9 mouse cellular contexts compared by ENCODE assay signal in genomic region chr13:95017916-95018315, GRCm38 (mm10). TPM values are rescaled to one million over a fixed set of nuclear protein-coding genes. Genes with fewer than 3 reads are reported as not detected.
DNase-seq lines count a peak whose midpoint lies in the region; ATAC-seq and TF ChIP-seq lines count a peak whose summit lies in the region.
"Had no signal": no experiment of that assay in that cellular context is flagged by ENCODE, and none has a peak within 500 bp of the region (broad histone marks: within the 10 kb centered on the region; RNA-seq: fewer than 3 reads in every experiment).

No protein-coding gene starts in this region.

- WGBS in heart, embryonic 12.5 days, result 17% methylated on average over 9 of the region's 9 CpGs
- 11% methylated on average over 9 of the region's 9 CpGs for WGBS in limb, embryonic 10.5 days
- WGBS in midbrain, postnatal 0 days, result 2% methylated on average over 9 of the region's 9 CpGs
- WGBS in stomach, embryonic 15.5 days, result 4% methylated on average over 9 of the region's 9 CpGs

- no peak overlapping the region for H3K27ac ChIP-seq in heart, embryonic 12.5 days (ENCODE audit: poor library complexity, severe bottlenecking)
- H3K27ac ChIP-seq in limb, embryonic 10.5 days, result peak overlapping the region; percentile 62; the same call in 1 of the 2 replicates
- H3K27ac ChIP-seq in midbrain, postnatal 0 days (ENCODE audit: low read depth, low read length), result peak overlapping the region; percentile 51; the same call in 1 of the 2 replicates
- H3K27ac ChIP-seq in stomach, embryonic 15.5 days, result no peak overlapping the region

- H3K4me3 ChIP-seq in heart, embryonic 12.5 days, result no peak overlapping the region
- no peak overlapping the region for H3K4me3 ChIP-seq in limb, embryonic 10.5 days
- H3K4me3 ChIP-seq in midbrain, postnatal 0 days (ENCODE audit: low read depth, low read length), result no peak overlapping the region
- no peak overlapping the region for H3K4me3 ChIP-seq in stomach, embryonic 15.5 days (replicated peaks)
- H3K4me3 ChIP-seq: megakaryocyte, embryonic 14.5 days had no signal

- DNase-seq in heart, adult 11 months, result peak; percentile 87
- peak; percentile 48 for DNase-seq in cerebellum, adult 8-10 months
- peak; percentile 67 for DNase-seq in kidney, adult 18-20 months
- DNase-seq in limb, embryonic 10.5 days (ENCODE audit: low spot score), result peak; percentile 82
- peak; percentile 94 for DNase-seq in midbrain, postnatal 0 days (ENCODE audit: low spot score)

- no peak for ATAC-seq in heart, embryonic 12.5 days (ENCODE audit: insufficient number of reproducible peaks, low FRiP score)
- ATAC-seq in frontal cortex, adult (ENCODE audit: low TSS enrichment), result peak; percentile 55
- peak; percentile 87 for ATAC-seq in midbrain, postnatal 0 days (ENCODE audit: low FRiP score)
- ATAC-seq in stomach, embryonic 15.5 days (ENCODE audit: insufficient read depth, low FRiP score, low read depth), result peak; percentile 58; the same call in 1 of the 2 replicates

- no peaks in the 10 kb centered on the region for H3K9me3 ChIP-seq in heart, embryonic 12.5 days (replicated peaks)
- H3K9me3 ChIP-seq in limb, embryonic 10.5 days (replicated peaks), result no peaks in the 10 kb centered on the region
- H3K9me3 ChIP-seq in midbrain, postnatal 0 days (ENCODE audit: low read length), result no peaks in the 10 kb centered on the region
- H3K9me3 ChIP-seq in stomach, embryonic 15.5 days, result no peaks in the 10 kb centered on the region
- H3K9me3 ChIP-seq: megakaryocyte, embryonic 14.5 days had no signal

- TF ChIP-seq CTCF in midbrain, postnatal 0 days (IDR thresholded peaks at IDR 0.05), result peak; percentile 94

- H3K36me3 ChIP-seq in heart, embryonic 12.5 days, result peaks cover 20% of the 10 kb centered on the region
- H3K36me3 ChIP-seq in limb, embryonic 10.5 days, result no peaks in the 10 kb centered on the region
- peaks cover 7% of the 10 kb centered on the region; the same call in 1 of the 2 replicates for H3K36me3 ChIP-seq in midbrain, postnatal 0 days (ENCODE audit: insufficient read depth, low read length)
- no peaks in the 10 kb centered on the region for H3K36me3 ChIP-seq in stomach, embryonic 15.5 days

- H3K4me1 ChIP-seq in heart, embryonic 12.5 days (replicated peaks), result no peaks in the 10 kb centered on the region
- H3K4me1 ChIP-seq in limb, embryonic 10.5 days, result peaks cover 3% of the 10 kb centered on the region
- H3K4me1 ChIP-seq in midbrain, postnatal 0 days (ENCODE audit: insufficient read depth, low read length), result no peaks in the 10 kb centered on the region
- H3K4me1 ChIP-seq in stomach, embryonic 15.5 days, result 0 out of 2 replicates have a peak, but pooled peaks cover 4% of the 10 kb centered on the region
- H3K4me1 ChIP-seq: megakaryocyte, embryonic 14.5 days had no signal

- H3K27me3 ChIP-seq in heart, embryonic 12.5 days (replicated peaks), result no peaks in the 10 kb centered on the region
- no peaks in the 10 kb centered on the region for H3K27me3 ChIP-seq in limb, embryonic 10.5 days (ENCODE audit: low read depth, poor library complexity, severe bottlenecking)
- H3K27me3 ChIP-seq in midbrain, postnatal 0 days (ENCODE audit: insufficient read depth, low read length), result no peaks in the 10 kb centered on the region
- no peaks in the 10 kb centered on the region for H3K27me3 ChIP-seq in stomach, embryonic 15.5 days (replicated peaks)
- H3K27me3 ChIP-seq: megakaryocyte, embryonic 14.5 days had no signal

- no peak overlapping the region for H3K4me2 ChIP-seq in heart, embryonic 12.5 days
- no peak overlapping the region for H3K4me2 ChIP-seq in midbrain, postnatal 0 days (ENCODE audit: low read depth, low read length, poor library complexity, severe bottlenecking)
- no peak overlapping the region for H3K4me2 ChIP-seq in stomach, embryonic 15.5 days

- H3K9ac ChIP-seq in heart, embryonic 12.5 days, result no peak overlapping the region
- H3K9ac ChIP-seq in midbrain, postnatal 0 days (replicated peaks; ENCODE audit: low read length, poor library complexity, severe bottlenecking), result 0 out of 2 replicates have a peak overlapping the region, but pooled peaks have one; percentile 36
- H3K9ac ChIP-seq in stomach, embryonic 15.5 days, result no peak overlapping the region

RNA-seq across cellular contexts. Expression of gene Wdr41, which starts 41.8 kb away (rescaled TPM):
- 21.2 and 23.8 TPM in 2 replicates for polyA plus RNA-seq in heart, embryonic 12.5 days (2016; fragmentation: Nextera tagmentation; extraction: Ambion mirVana)
- 12.6 and 16.4 TPM in 2 replicates for polyA plus RNA-seq in limb, embryonic 10.5 days (2016; fragmentation: Nextera tagmentation; extraction: Ambion mirVana)
- total RNA-seq in midbrain, postnatal 0 days (2014; rRNA removed), result 24.3 and 27.8 TPM in 2 replicates
- polyA plus RNA-seq in midbrain, postnatal 0 days (2015; fragmentation: Nextera tagmentation; extraction: Ambion mirVana), result 25.5 and 26.9 TPM in 2 replicates
- 20.7 and 24.6 TPM in 2 replicates for polyA plus RNA-seq in stomach, embryonic 15.5 days (2015; fragmentation: Nextera tagmentation; extraction: Ambion mirVana)

Comparison
In these comparisons a context has a peak if more than half of its experiments do, and no peak if none do; other contexts are left out.
1. H3K27ac ChIP-seq: peak in limb, embryonic 10.5 days (single experiment) and midbrain, postnatal 0 days (single experiment); none in heart, embryonic 12.5 days (single experiment) and stomach, embryonic 15.5 days (single experiment).
2. Peak in every context shown above with its lines, with median percentiles within 50 percentile points of each other: DNase-seq.